Mouse (Mus musculus) kidney, embryonic 16.5 days (tissue): Measurements from ENCODE around the gene Lpin1. TPM values are rescaled to one million over a fixed set of nuclear protein-coding genes. Genes with fewer than 3 reads are reported as not detected.

Experiments
- ATAC-seq: fragments of 200-750 bp; cut with Nextera tagmentation; 2 replicates; pipeline ENCODE4 v1.8.0; 2017; ENCODE audit warnings: moderate TSS enrichment; ENCODE audit not compliant: low FRiP score, low TSS enrichment
- H3K27ac ChIP-seq: fragments of 300-500 bp; sonication (generic); 2 replicates; pipeline ENCODE4 v1.5.1; 2014; ENCODE audit warnings: low read length
- H3K27me3 ChIP-seq: fragments of 300-500 bp; sonication (generic); 2 replicates; pipeline ENCODE4 v1.6.1; 2014; ENCODE audit warnings: low read length, control low read depth, mixed read lengths; ENCODE audit not compliant: insufficient read depth
- H3K36me3 ChIP-seq: fragments of 300-500 bp; sonication (generic); 2 replicates; pipeline ENCODE4 v1.6.1; 2014; ENCODE audit warnings: low read length, control low read depth, mixed read lengths; ENCODE audit not compliant: insufficient read depth
- H3K4me1 ChIP-seq: fragments of 300-500 bp; sonication (generic); 2 replicates; pipeline ENCODE4 v1.6.1; 2014; ENCODE audit warnings: low read length, control low read depth, mixed read lengths; ENCODE audit not compliant: insufficient read depth
- H3K4me2 ChIP-seq: fragments of 300-500 bp; sonication (generic); replicated peaks from 2 replicates; pipeline ENCODE4 v1.6.1; 2014; ENCODE audit warnings: low read depth, low read length
- H3K4me3 ChIP-seq: fragments of 300-500 bp; sonication (generic); 2 replicates; pipeline ENCODE4 v1.5.1; 2014; ENCODE audit warnings: mild to moderate bottlenecking, low read length
- H3K9ac ChIP-seq: fragments of 300-500 bp; sonication (generic); replicated peaks from 2 replicates; pipeline ENCODE4 v1.6.1; 2014; ENCODE audit warnings: low read length
- H3K9me3 ChIP-seq: fragments of 300-500 bp; sonication (generic); 2 replicates; pipeline ENCODE4 v1.6.1; 2016; ENCODE audit warnings: low read length, control low read depth
- WGBS: fragments of 180-500 bp; shearing (Covaris S2); extraction: QIAGEN DNeasy Blood & Tissue Kit; methylation state at CpG from one replicate; pipeline ENCODE4 v1.1.7; 2014; 5-methylcytosine and 5-hydroxymethylcytosine counted together
- polyA plus RNA-seq: library from polyadenylated mRNA; unstranded; fragments of >200 nt; fragmentation: Nextera tagmentation; extraction: Ambion mirVana; gene quantifications from 2 replicates; pipeline ENCODE4 v1.2.1, GENCODE M21; 2015

Lpin1 gene
- polyA plus RNA-seq, 1 experiment from 2014 or later, result 5.7 TPM

- H3K9ac ChIP-seq, result no peak overlapping the region
- ATAC-seq, result no peak
- no peaks in the 10 kb centered on the region for H3K9me3 ChIP-seq
- H3K4me1 ChIP-seq, result peaks cover 7% of the 10 kb centered on the region
- H3K27me3 ChIP-seq, result no peaks in the 10 kb centered on the region
- H3K4me3 ChIP-seq, result no peak overlapping the region
- no peak overlapping the region for H3K4me2 ChIP-seq
- no peaks in the 10 kb centered on the region; the same call in 1 of the 2 replicates for H3K36me3 ChIP-seq
- 92% methylated on average over 3 of the region's 3 CpGs for WGBS
- H3K27ac ChIP-seq, result no peak overlapping the region
Observed at GRCm38 (mm10) chr12:16583313-16583712, 27.5 kb downstream of the Lpin1 start.

GRCm38 (mm10) chr12:16580306-16580705, 30.5 kb downstream of the Lpin1 start:
- no peaks in the 10 kb centered on the region; the same call in 1 of the 2 replicates for H3K36me3 ChIP-seq
- H3K4me1 ChIP-seq, result peaks cover 4% of the 10 kb centered on the region
- no peaks in the 10 kb centered on the region for H3K9me3 ChIP-seq
- no peak for ATAC-seq
- no peak overlapping the region for H3K9ac ChIP-seq
- H3K4me2 ChIP-seq, result no peak overlapping the region
- H3K27me3 ChIP-seq, result no peaks in the 10 kb centered on the region
- H3K4me3 ChIP-seq, result no peak overlapping the region
- 82% methylated on average over 9 of the region's 9 CpGs for WGBS
- H3K27ac ChIP-seq, result no peak overlapping the region

GRCm38 (mm10) chr12:16577665-16578233, 33.0 kb downstream of the Lpin1 start:
- Histone ChIP-seq H3K27me3 (no peaks in the 10 kb centered on the region), H3K4me2 (no peak overlapping the region), H3K4me1 (no peaks in the 10 kb centered on the region), H3K27ac (no peak overlapping the region), H3K36me3 (peaks cover 6% of the 10 kb centered on the region), H3K9me3 (no peaks in the 10 kb centered on the region), H3K4me3 (no peak overlapping the region), H3K9ac (no peak overlapping the region)
- no peak for ATAC-seq
- WGBS, result 72% methylated on average over 9 of the region's 9 CpGs

- Histone ChIP-seq H3K27me3 (no peaks in the 10 kb centered on the region), H3K4me2 (no peak overlapping the region), H3K4me1 (no peaks in the 10 kb centered on the region), H3K9ac (no peak overlapping the region), H3K36me3 (peaks cover 10% of the 10 kb centered on the region; the same call in 1 of the 2 replicates), H3K4me3 (no peak overlapping the region), H3K9me3 (no peaks in the 10 kb centered on the region), H3K27ac (no peak overlapping the region)
- WGBS, result 82% methylated on average over 10 of the region's 10 CpGs
- no peak for ATAC-seq
Observed at GRCm38 (mm10) chr12:16571278-16571677, 39.5 kb downstream of the Lpin1 start.

- H3K4me2 ChIP-seq, result no peak overlapping the region
- 90% methylated on average over 10 of the region's 10 CpGs for WGBS
- H3K4me3 ChIP-seq, result no peak overlapping the region
- H3K27me3 ChIP-seq, result no peaks in the 10 kb centered on the region
- H3K9ac ChIP-seq, result no peak overlapping the region
- ATAC-seq, result no peak
- no peaks in the 10 kb centered on the region for H3K9me3 ChIP-seq
- no peak overlapping the region for H3K27ac ChIP-seq
- peaks cover 10% of the 10 kb centered on the region; the same call in 1 of the 2 replicates for H3K36me3 ChIP-seq
- no peaks in the 10 kb centered on the region for H3K4me1 ChIP-seq
Observed at GRCm38 (mm10) chr12:16570371-16571060, 40.2 kb downstream of the Lpin1 start.

GRCm38 (mm10) chr12:16568936-16569650, 41.7 kb downstream of the Lpin1 start:
- Histone ChIP-seq H3K9ac (no peak overlapping the region), H3K4me3 (no peak overlapping the region), H3K4me2 (no peak overlapping the region), H3K27ac (no peak overlapping the region), H3K9me3 (no peaks in the 10 kb centered on the region), H3K36me3 (peaks cover 10% of the 10 kb centered on the region; the same call in 1 of the 2 replicates), H3K27me3 (no peaks in the 10 kb centered on the region), H3K4me1 (no peaks in the 10 kb centered on the region)
- 74% methylated on average over 11 of the region's 11 CpGs for WGBS
- no peak for ATAC-seq

- ATAC-seq, result peak; percentile 62; the same call in 1 of the 2 replicates
- 35% methylated on average over 4 of the region's 4 CpGs for WGBS
- Histone ChIP-seq H3K4me3 (no peak overlapping the region), H3K27ac (no peak overlapping the region), H3K4me1 (no peaks in the 10 kb centered on the region), H3K36me3 (peaks cover 10% of the 10 kb centered on the region; the same call in 1 of the 2 replicates), H3K4me2 (no peak overlapping the region), H3K9me3 (no peaks in the 10 kb centered on the region), H3K27me3 (no peaks in the 10 kb centered on the region), H3K9ac (no peak overlapping the region)
Observed at GRCm38 (mm10) chr12:16568496-16568895, 42.3 kb downstream of the Lpin1 start.

GRCm38 (mm10) chr12:16568090-16568489, 42.7 kb downstream of the Lpin1 start:
- Histone ChIP-seq H3K4me1 (no peaks in the 10 kb centered on the region), H3K9me3 (no peaks in the 10 kb centered on the region), H3K4me3 (no peak overlapping the region), H3K27me3 (no peaks in the 10 kb centered on the region), H3K9ac (no peak overlapping the region), H3K36me3 (peaks cover 7% of the 10 kb centered on the region; the same call in 1 of the 2 replicates), H3K27ac (no peak overlapping the region), H3K4me2 (no peak overlapping the region)
- ATAC-seq, result no peak
- 93% methylated on average over 6 of the region's 6 CpGs for WGBS

GRCm38 (mm10) chr12:16563427-16563826, 47.3 kb downstream of the Lpin1 start:
- Histone ChIP-seq H3K36me3 (no peaks in the 10 kb centered on the region), H3K27me3 (no peaks in the 10 kb centered on the region), H3K9ac (no peak overlapping the region), H3K27ac (no peak overlapping the region), H3K4me1 (no peaks in the 10 kb centered on the region), H3K4me2 (no peak overlapping the region), H3K9me3 (no peaks in the 10 kb centered on the region), H3K4me3 (no peak overlapping the region)
- 69% methylated on average over 9 of the region's 9 CpGs for whole genome bisulfite sequencing
- no peak for ATAC-seq

GRCm38 (mm10) chr12:16562647-16563046, 48.1 kb downstream of the Lpin1 start:
- Histone ChIP-seq H3K4me2 (no peak overlapping the region), H3K9ac (no peak overlapping the region), H3K4me3 (no peak overlapping the region), H3K27ac (no peak overlapping the region), H3K4me1 (no peaks in the 10 kb centered on the region), H3K9me3 (no peaks in the 10 kb centered on the region), H3K27me3 (no peaks in the 10 kb centered on the region), H3K36me3 (no peaks in the 10 kb centered on the region)
- no peak for ATAC-seq
- 75% methylated on average over 10 of the region's 10 CpGs for WGBS
